Mouse (Mus musculus) liver, embryonic 14.5 days (tissue): ENCODE data around the gene Pax4.

Experiments used
- CTCF ChIP-seq: IDR thresholded peaks from 2 replicates; pipeline ENCODE4 v1.5.1; 2016; ENCODE audit warnings: antibody characterized with exemption, low read depth, control low read depth
- EP300 ChIP-seq: IDR thresholded peaks from 2 replicates; pipeline ENCODE4 v1.6.1; 2016; ENCODE audit warnings: antibody characterized with exemption, low read depth

DNA sequence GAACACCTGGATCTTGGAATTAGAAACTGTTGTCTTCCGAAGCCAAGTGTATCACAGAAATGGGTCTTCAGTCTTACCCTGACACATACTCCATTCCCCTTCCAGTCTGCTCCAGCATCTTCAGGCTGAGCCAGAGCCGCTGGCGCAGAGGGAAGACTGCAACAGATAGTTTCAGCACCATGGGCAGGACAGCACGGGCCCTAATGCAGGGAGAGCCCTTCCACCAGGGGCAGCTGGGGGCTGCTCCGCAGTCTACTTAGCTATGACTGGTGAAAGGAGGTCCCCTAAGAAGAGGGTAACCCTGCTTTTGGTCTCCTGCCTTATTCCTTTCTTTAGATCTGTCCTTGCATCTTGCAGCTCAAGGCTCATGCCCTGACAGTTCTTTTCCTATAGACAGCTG lies 1.3 kb upstream of the Pax4 start:
- TF ChIP-seq CTCF (no peak), EP300 (no peak)
